Mouse (Mus musculus): ENCODE results near the gene Bysl. TPM values are rescaled to one million over a fixed set of nuclear protein-coding genes. Genes with fewer than 3 reads are reported as not detected.
"Not testable (repeated sequence)": the region's sequence is repeated elsewhere in the genome, so short reads cannot be mapped to it uniquely, and the experiment has no call there.

The Bysl gene
- polyA plus RNA-seq (2017; shearing (Covaris generic)), result 10 to 100 TPM in 2 of 3 experiments, 1 to 10 TPM in 1; 9.1 to 12.3 (median 11.6) TPM

DNA sequence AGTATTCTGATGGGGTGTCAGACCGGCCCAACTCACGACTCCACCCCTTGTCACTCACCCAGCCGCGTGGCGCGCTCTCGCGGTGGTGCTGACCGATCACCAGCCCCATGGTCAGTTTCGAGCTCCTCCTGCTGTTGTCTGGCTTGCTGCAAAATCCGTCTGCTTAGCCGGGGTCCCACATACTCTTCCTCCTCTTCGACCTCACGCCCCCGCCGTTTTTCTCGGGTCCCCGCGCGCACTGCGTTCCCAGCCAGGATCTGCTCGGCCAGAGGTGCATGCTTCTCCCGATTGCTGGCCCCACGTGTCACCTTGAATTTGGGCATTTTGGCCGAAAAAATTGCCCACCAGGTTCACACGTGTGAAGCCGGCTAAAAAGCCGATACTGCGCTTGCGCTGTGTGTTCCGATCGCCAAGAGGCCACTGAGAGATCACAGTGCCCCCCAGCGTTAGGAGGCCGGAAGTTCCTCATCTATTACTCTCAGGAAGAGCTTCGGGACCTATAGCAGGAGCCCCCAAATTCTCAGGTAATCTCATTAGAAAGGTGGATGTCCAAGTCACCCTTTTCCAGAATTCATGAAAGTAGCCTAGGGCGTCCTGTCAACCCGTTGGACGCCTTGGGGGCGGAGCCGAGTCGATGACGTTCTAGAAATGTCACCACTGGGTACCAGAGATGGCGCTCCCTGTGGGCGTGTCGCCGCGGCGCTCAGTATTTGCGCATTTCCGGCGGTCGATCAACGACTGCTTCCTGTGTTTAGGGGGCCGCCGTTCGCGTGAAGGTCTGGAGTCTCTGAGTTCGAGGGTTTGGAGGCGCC is at the start of gene Bysl, which contains the start of the genes Med20 and Gm20517:
Bysl (minus strand) TSS at position 644 of the 812 bp plus-strand sequence.
Med20 (plus strand) TSS at position 734 of the 812 bp plus-strand sequence.
Gm20517 (plus strand) TSS at position 741 of the 812 bp plus-strand sequence.
- ATAC-seq, result peak; percentile 94

DNA sequence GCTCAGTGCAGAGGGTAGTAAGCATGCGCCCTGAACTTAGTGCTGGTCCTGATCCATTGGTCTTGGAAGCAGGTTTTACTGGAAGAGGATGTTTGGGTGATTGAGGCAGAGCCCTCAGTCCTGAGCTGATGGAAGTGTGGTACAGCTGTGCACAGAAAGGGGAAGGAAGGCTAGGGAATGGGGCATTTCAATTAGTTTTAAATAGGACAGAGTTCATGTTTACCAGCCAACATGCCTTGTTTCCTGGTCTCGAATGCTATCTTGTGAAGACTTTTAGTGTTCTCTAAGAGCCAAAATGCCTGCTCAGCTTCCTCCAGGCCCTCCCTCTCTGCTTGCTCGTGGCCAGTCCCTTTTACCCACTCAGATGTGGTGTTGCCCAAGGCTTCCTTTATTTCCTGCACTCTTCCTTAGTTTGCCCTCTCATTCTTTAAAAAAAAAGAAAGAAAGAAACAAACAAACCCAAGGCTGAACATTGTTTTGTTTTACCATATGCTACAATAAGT is 47.5 kb upstream of the Bysl start:
- ATAC-seq, result no peak

DNA sequence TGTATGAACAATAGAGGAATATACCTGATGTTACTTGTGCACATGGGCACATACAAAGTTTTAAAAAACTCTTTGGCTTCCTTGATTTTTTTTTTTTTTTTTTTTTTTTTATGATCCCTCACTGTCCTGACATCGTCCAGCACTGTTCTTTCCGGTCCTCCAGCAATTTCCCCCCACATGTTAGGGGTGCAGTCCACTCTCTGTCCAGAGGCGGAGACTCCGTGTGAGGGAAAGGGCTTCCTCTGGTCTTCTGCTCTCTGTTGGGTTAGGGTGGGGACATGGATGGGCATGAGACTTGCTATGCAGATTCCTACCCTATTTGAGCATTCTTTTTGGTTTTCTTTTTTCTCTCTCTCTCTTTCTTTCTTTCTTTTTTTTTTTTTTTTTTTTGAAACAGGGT is 46.6 kb upstream of the Bysl start:
- ATAC-seq, result no peak

DNA sequence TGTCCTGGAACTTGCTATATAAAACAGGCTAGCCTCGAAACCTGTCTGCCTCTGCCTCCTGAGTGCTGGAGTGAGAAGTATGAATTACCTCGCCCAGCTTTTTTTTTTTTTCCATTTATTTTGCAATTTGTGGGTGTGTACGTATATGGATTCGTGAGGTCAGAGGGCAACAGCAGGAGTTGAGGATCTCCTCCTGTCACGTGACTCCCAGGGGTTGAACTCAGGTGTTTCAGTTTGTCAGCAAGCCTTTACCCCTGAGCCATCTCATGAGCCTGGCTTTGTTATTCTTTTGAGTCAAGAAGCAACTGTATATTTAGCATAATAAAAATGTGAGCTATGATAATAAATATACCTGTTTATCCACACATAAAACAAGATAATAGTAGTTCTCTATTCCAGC is 44.4 kb upstream of the Bysl start:
- no peak for ATAC-seq

DNA sequence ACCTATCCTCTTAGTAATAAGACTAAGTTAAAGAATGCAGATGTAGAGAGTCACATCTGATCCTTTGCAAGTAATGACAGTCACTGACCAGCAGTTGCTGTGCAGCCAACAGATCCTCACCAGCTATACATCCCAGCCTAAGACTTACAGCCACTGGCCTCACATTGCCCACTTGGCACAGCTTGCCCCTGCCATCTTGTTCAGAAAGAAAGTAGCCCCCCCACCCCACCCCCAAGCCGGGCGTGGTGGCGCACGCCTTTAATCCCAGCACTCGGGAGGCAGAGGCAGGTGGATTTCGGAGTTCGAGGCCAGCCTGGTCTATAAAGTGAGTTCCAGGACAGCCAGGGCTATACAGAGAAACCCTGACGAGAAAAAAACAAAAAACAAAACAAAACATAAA is 43.1 kb upstream of the Bysl start:
- ATAC-seq, result not testable (repeated sequence)

DNA sequence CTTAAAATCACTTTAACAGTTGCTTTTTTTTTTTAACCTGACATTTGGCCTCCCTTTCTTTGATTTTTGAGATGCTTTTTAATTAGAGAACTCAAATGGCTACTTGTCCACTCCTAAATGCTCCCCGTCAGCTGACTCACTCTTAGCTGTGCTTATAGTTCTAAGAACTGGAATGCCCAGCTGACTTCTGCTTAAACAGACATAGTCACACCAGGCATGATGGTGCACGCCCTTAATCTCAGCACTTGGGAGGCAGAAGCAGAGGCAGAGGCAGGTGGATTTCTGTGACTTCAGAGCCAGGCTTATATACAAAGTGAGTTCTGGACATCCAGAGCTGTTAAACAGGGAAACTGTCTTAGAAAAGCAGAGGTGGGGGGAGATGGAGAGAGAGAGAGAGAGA is 40.7 kb upstream of the Bysl start:
- no peak for ATAC-seq

DNA sequence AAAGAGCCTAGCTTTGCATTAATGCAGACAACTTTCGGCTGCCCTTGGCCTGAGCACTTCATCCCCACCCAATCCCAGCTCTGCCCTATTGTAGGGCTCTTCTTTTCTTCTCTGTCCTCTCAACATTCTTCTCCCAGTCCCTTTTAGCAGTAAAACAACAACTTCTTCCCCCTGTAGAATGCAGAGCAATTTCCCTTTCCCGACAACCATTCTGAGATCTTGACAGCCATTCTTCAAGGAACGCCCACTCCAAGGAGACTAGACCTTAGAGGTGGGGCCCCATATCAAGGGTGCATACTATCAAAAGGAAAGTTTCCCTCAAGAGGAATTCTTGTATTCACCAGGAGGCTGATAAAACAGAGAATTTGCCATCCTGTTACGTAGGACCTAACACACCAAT is 37.7 kb upstream of the Bysl start:
- no peak for ATAC-seq

DNA sequence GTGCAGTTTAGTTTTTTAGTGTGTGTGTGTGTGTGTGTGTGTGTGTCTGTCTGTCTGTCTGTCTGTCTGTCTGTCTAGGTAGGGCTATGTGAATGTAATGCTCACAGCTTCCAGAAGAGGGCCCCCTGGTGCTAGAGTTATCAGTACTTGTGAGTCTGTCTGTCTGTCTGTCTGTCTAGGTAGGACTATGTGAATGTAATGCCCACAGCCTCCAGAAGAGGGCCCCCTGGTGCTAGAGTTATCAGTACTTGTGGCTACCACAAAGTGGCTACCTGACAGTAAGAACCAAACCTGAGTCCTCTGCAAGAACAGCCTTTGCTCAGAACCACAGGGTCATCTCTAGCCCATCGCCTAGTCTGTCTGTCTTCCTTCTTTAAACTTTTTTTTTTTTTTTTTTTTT is 35.4 kb upstream of the Bysl start:
- no peak for ATAC-seq

DNA sequence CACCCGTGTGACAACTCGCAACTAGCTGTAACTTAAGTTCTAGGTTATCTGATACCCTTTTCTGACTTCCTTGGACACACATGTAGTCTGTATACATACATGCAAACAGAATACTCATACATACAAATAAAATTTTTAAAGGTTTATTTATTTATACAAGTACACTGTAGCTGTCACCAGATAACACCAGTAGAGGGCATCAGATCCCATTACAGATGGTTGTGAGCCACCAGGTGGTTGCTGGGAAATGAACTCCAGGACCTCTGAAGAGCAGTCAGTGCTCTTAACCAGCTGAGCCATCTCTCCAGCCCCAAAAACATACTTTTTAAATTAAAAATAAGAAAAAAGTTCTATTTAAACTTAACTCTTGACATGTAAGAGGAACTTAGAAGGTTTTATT is 31.7 kb upstream of the Bysl start:
- no peak for ATAC-seq

DNA sequence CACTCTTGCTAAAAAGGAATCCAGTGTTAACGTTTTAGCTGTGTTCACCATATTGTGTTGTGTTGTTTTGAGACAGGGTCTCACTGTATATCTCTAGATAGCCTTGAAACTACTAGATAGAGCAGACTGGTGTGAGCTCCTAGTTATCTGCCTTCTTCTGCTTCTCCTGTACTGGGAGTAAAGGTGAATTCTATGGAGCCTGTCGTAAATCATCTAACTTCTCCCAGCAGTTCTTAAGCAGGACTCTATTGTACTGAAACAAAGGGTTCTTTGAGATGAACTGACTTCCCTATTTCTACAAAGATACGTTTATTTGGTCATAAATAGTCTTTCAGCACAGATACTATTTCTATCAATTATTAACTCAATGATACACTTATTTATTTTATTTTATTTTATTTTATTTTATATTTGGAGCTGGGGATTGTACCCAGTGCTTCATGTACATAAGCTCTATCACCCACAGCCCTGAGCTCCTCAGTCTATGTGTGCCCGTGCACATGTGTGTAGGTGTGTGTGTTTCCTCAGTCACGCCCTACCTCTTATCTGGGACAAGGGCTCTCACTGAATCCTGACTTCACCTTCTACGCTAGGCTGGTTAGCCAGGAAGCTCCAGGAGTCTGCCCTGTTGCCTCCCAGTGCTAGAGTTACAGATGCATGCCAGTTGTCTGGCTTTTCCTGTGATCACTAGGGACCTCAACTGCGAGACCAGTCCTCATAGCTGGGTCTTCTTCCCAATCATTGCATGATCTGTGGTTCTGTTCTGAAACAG is 22.9 kb upstream of the Bysl start:
- no peak for ATAC-seq

DNA sequence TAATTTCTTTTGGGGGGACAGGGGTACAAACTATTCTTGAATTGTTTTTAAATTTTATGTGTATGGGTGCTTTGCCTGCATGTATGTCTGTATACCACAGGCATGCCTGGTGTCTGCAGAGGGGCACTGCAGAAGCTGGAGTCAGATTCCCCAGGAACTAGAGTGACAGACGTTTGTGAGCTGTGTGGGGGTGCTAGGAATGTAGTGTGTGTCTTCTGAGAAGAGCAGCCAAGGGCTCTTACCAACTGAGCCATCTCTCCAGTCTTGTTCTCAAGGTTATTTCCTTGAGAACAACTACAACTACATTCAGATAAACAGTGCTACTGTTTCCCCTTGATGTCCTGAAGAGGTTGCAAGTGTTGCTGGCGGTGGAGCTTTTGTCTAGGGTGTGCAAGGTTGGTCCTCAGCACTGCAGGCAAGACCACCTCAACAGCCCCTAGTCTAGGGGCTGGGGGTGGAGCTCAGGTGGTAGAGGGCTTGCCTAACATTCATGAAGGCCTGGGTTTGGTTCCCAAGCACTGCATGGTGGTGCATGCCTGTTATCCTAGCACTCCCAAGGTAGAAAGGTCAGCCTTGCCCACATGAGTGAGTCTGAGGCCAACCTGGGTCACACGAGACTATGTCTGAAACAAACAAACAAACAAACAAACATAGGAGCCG is 21.0 kb upstream of the Bysl start:
- ATAC-seq, result no peak

DNA sequence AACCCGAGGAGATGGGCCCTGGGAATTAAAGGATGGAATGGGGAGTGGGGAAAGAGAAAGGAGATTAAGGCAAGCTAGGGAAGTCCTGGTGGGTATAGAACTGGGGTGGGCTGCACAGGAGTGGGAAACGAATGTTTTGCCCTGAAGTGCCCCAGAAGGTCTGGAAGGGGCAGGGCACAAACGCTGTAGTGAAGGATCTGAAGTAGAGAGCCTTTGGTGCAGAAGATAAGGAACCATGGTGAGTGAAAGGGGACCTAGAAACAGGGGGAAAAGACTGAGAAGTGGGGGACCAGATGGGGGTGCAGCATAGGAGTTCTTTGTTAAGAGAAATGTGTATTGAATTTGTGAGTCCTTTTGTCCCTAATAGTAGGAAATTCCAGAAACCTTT is 19.4 kb upstream of the Bysl start, which contains the start of gene Usp49:
Usp49 (plus strand) TSS at position 13 of the 388 bp plus-strand sequence.
- no peak for ATAC-seq

DNA sequence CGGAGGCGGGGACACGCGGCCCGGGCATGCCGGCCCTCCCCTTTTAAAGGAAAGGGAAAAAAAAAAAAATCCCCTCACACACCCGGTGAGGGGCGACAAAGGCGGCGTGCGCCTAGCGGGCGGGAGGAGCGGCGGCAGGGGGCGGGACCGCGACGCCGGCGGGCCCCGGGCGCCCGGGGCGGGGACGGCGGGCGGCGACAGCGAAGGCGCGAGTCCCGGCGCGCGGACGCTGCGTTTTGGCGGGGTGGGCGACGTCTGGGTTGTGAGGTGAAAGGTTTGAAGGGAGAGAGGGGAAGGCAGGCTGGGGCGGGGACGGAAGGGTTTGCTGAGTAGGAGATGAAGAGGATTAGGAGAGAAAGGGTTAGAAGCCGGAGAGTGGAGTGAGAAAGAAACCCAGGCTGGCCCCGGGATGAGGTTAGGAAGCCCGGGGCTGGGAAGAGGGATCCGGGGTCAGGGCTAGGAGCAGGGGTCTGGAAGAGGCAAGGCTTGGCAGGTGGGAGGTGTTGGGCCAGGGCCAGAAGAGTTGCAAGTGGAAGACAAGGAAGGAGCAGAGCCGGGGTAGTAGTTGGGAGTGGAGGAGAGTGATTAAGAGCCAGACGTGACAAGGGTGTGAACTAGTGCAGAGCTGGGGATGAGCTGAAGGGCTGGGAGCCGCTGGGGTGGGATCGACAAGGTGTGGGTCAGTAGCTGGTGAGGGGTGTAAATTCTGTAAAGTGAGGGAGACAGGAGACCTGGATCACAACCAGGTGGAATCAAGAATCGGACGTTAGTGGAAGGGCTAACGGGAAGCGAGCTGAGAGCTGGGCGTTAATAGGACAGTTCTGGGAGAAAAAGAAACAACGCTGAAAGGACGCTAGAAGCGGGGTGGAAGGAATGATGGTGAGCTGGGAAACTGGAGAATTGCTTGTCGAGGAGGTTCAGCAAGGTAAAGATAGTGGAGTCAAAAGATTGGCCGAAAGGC is 18.7 kb upstream of the Bysl start:
- ATAC-seq, result peak; percentile 29

DNA sequence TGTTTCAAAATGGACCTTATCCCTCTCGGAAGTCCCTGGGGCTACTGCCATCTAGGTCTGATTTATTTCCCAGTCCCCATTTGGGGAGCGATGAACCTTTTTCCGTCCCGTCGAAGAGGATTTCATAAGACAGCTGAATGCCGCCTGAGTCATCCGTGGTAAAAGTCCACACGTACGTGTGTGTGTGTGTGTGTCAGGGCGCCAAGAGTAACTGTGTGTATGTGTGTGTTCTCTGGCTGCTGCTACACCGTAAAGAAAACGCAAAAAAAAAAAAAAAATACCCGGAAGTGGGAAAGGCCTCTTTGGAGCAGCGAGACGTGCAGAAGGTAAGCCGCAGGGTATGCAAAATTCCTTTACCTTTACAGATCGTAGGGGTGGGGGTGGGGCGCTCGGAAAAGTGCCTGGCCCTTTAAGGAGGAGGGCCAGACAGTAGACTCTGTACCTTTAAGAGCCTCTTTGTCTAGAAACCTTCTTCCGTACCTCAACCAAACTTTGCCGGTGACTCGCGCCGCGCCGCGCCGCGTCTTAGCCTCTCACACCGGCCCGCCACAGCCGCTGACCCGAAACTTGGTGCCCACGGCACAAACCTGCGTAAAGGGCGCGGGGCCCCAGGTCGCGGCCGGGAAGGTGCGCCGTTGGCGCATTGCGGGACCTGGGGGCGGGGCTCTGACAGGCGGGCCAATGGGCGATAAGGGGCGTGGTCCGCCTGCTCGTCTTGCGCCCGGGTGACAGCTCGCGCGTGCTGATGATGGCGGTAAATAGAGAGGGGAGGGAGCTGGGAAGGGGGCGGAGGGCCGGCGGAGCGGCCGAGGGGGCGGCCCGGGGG is 17.8 kb upstream of the Bysl start:
- peak; percentile 91 for ATAC-seq

DNA sequence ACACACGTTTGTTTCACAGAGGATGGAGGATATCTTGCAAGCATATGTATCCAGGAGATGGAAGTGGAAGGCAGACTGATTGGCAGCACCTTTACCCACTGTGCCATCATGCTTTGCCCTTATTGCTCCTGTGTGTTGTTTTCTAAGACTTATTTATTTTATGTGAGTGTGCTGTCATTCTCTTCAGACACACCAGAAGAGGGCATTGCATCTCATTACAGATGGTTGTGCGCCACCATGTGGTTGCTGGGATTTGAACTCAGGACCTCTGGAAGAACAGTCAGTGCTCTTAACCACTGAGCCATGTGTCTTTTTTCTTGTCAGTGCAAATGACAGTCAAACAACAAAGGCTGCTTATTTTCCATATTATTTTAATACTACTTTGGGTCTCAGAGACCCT is 16.5 kb upstream of the Bysl start:
- no peak for ATAC-seq

DNA sequence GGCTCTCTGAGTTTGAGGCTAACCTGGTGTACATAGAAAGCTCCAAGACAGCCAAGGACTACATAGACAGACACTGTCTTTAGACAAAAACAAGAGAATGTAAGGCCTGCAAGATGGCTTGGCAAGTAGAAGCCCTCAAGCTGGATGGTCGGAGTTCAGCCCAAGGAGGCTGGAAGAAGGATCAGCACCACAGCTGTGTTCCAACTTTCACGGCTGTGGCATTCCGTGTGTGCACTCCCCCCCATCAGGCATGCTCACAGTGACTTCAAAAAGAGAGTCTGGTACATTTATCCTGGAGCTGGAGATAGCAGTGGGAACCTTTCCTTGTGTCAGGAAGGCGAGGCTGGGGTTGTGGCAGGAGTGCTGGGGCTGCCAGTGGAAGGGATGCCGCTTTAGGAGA is 14.7 kb upstream of the Bysl start:
- ATAC-seq, result no peak

DNA sequence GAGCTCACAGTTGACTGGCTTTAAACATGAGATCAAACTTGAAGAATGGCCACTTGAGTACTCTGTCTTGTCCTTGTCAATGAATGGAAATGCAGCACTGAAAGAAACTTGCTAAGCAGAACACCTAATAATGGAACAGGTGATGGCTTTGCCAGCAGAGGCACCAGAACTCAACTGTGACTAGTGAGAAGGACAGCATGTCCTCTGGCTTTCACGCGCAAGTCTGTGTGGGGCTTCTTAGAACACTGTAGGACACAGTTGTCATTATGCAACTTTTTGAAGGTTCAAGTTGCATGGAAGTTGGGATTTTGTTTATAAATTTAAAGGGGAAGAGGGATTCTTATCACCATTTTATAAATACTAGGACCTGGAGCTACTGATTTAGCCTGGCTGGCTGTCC is 13.8 kb upstream of the Bysl start:
- ATAC-seq, result no peak

DNA sequence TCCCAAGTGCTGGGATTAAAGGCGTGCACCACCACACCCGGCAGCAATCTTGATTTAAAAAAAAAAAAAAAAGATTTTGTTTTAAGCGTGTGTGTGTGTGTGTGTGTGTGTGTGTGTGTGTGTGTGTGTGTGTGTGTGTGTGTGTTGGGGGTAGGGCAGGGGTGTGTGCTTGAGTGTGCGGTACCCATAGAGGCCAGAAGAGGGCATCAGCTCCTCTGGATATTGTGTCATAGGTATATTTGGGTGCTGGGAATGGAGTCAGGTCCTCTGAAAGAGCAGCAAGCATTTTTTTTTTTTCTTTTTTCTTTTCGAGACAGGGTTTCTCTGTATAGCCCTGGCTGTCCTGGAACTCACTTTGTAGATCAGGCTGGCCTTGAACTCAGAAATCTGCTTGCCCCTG is 13.3 kb upstream of the Bysl start:
- not testable (repeated sequence) for ATAC-seq

DNA sequence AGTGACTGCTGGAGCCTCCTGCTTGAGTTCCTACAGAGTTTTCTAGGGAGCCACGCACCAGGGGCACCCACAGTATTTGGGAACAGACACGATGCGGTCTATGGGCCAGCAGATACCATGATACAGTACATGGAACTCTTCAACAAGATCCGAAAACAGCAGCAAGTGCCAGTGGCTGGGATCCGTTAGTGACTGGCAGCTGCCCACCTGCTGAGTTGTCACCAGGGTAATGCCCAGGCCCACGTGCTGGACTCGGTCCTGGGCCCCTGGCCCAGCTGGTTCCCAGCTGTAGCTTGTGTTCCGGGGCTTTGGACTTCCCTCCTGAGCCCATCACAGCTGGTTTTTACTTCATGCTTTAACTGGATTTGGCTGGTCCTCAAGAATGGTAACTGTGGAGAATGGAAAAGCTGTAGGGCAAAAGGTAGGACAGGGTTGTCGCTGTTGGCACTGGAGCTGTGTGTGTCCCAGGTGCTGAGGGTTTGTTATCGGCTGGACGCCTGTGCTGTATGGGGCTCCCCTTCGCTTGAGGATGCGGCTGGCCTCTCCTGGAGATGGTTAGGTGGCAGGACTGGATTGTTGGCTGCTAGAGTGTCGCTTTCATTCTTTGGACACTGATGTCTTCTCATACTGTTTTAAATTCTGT is 11.7 kb upstream of the Bysl start:
- ATAC-seq, result no peak
